Mouse (Mus musculus) colon, adult 2 months (tissue): ENCODE results near the gene Nes. TPM values are rescaled to one million over a fixed set of nuclear protein-coding genes. Genes with fewer than 3 reads are reported as not detected.

Source experiments
- polyA plus RNA-seq: library from polyadenylated mRNA; depleted of rRNA; stranded (reverse); fragments of >200 nt; gene quantifications from 2 replicates; pipeline ENCODE4 v1.2.3, GENCODE M21; 2012; rRNA removed

Gene Nes
- 1.5 and 1.6 TPM in 2 replicates for polyA plus RNA-seq

DNA sequence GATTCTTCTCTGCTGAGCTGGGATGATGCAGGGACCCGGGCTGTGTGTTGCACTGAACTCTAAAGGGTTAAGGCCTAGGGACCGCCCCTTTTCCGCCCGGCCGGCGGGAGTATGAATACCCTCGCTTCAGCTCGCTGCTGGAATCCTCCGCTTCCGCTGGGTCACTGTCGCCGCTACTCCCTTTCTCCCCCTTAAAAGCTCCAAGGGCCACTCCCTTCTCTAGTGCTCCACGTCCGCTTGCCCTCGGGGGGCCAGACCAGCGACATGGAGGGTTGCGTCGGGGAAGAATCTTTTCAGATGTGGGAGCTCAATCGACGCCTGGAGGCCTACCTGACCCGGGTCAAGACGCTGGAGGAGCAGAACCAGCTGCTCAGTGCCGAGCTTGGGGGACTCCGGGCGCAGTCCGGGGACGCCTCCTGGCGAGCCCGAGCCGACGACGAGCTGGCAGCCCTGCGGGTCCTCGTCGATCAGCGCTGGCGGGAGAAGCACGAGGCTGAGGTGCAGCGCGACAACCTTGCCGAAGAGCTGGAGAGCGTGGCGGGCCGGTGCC, at the start of gene Nes:
Nes (plus strand) TSS at position 140 of the 550 bp plus-strand sequence.

DNA sequence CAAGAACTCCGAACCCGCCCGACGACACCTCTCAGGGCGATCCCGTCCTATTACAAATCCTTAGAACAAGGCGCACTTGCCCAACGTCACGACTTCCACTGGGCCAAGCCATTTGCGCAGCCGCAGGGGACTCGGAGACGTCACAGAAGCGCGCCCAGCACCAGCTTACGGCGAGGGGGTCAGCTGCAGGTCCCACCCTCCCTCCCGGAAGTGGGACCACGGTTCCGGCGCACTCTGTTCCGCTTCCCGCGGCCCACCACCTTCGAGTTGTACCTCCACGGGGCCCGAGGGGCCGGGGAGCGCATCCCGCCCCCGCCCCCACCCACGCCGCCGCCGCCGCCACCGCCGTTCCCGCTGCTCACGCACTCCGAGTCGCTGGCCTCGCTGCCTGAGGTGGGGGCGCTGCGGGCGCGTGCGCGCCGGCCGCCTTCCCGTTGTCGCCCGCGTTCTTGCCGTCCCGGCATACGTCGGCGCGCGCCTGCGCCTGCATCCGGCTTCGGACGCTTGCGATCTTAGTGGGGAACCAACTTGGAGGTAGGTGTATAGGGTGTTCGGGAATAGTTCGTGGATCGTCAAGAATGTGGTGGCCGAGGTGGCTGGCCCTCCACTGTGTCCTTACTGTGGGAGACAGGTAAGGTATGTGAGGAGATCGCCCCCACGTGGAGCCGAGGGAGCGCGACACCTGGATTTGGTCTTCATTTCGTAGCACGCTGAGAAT, 40.6 kb upstream of the Nes start, which contains the start of the genes Isg20l2 and Rrnad1:
Isg20l2 (plus strand) TSS at position 237 of the 718 bp plus-strand sequence.
Rrnad1 (minus strand) TSS at position 640 of the 718 bp plus-strand sequence.

GRCm38 (mm10) chr3:87948378-87949265, 22.3 kb upstream of the Nes start, which contains the start of gene Crabp2:
TSS of gene Crabp2 (plus strand) at chr3:87948666.

GRCm38 (mm10) chr3:88000181-88000580, 29.3 kb downstream of the Nes start, which contains the start of gene Bcan:
TSS of gene Bcan (minus strand) at chr3:88000230.

DNA sequence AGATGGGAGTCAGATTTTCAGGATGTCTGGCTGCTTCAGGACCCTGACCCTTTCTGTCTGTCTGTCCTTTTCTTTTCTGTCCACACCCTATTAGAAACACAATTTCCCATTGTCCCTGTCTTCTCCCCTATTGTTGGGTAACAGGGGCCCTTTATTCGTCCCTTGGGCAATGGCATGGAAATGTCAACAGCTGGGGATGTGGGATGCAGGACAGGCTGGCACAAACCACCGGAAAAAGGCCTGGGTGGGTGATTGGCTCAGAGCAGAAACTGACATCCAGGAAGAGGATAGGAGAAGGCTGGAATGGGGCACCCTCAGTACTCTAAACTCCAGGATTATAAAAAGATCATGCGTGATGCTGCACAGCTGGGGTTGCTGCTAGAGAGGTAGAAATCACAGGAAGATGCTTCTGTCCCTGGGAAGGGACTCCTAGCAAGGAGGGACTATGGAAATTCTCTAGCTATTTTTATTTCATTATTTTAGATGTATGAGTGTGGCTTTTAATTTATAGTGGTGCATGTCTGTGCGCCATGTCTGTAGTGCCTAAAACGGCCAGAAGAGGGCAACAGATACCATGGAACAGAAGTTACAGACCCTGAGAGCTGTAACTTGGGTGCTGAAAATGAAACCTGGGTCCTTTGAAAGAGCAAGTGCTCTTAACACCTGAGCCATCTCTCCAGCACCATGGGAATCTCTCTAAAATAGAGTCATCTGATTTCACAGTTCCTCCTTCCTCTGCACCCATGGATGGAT, 56.7 kb downstream of the Nes start, which contains the start of gene Hapln2:
Hapln2 (minus strand) TSS at position 150 of the 753 bp plus-strand sequence.

Other genes starting within 250 kb of the Nes start
- 0.19 TPM in 1 of 2 replicates, not detected in the other for gene Lrrc71, start 222.5 kb upstream of the Nes start, polyA plus RNA-seq
- 0.10 and 0.25 TPM in 2 replicates for gene Ntrk1, start 175.9 kb upstream of the Nes start, polyA plus RNA-seq
- gene Insrr, start 174.1 kb upstream of the Nes start, polyA plus RNA-seq: 5.6 and 11.1 TPM in 2 replicates
- 33.1 and 38.2 TPM in 2 replicates for gene Pear1, start 146.8 kb upstream of the Nes start, polyA plus RNA-seq
- gene Sh2d2a, start 124.3 kb upstream of the Nes start, polyA plus RNA-seq: 0.86 TPM in 2 replicates
- gene Prcc, start 85.5 kb upstream of the Nes start, polyA plus RNA-seq: 28.8 and 34.8 TPM in 2 replicates
- 71.1 and 78.8 TPM in 2 replicates for gene Hdgf, start 64.8 kb upstream of the Nes start, polyA plus RNA-seq
- 30.3 and 34.7 TPM in 2 replicates for gene Mrpl24, start 51.6 kb upstream of the Nes start, polyA plus RNA-seq
- gene Isg20l2, start 40.8 kb upstream of the Nes start, polyA plus RNA-seq: 8.5 and 10.1 TPM in 2 replicates
- gene Rrnad1, start 40.4 kb upstream of the Nes start, polyA plus RNA-seq: 28.7 and 33.5 TPM in 2 replicates
- gene Crabp2, start 22.4 kb upstream of the Nes start, polyA plus RNA-seq: not detected in 2 replicates
- gene Bcan, start 29.2 kb downstream of the Nes start, polyA plus RNA-seq: 1.8 and 2.2 TPM in 2 replicates
- not detected in 2 replicates for gene Hapln2, start 56.5 kb downstream of the Nes start, polyA plus RNA-seq
- 2.9 and 3.4 TPM in 2 replicates for gene Gpatch4, start 72.0 kb downstream of the Nes start, polyA plus RNA-seq
- gene Naxe, start 87.4 kb downstream of the Nes start, polyA plus RNA-seq: 60.6 and 65.0 TPM in 2 replicates
- gene Ttc24, start 107.2 kb downstream of the Nes start, polyA plus RNA-seq: not detected in 2 replicates
- 14.6 and 15.6 TPM in 2 replicates for gene Iqgap3, start 110.9 kb downstream of the Nes start, polyA plus RNA-seq
- gene Mef2d, start 171.3 kb downstream of the Nes start, polyA plus RNA-seq: 96.8 and 113 TPM in 2 replicates